Mouse (Mus musculus): ENCODE results near the gene Elp4.

The Elp4 gene

GRCm38 (mm10) chr2:105673054-105673453, 231.3 kb downstream of the Elp4 start:
- in situ Hi-C loops (cut with MboI; ENCODE audit: unreplicated experiment in 2 of 2): no loop called here

DNA sequence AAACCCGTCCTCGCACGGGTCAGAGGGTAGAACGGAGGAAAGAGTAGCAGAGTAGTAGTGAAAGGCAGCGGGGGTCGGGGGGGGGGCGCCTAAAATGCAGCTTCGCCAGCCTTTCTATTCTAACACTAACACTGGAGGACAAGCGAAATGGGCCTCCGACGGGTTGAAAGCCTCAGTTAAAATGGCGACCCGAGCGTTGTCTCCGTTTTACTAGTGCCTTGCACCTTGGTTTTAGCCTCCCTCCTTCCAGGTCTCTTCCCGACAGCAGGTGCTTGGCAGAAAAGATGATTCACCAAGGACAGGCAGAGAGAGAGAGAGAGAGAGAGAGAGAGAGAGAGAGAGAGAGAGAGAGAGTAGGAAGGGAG, 231.8 kb downstream of the Elp4 start:
- in situ Hi-C loops (cut with MboI; ENCODE audit: unreplicated experiment in 2 of 2): no loop called here

DNA sequence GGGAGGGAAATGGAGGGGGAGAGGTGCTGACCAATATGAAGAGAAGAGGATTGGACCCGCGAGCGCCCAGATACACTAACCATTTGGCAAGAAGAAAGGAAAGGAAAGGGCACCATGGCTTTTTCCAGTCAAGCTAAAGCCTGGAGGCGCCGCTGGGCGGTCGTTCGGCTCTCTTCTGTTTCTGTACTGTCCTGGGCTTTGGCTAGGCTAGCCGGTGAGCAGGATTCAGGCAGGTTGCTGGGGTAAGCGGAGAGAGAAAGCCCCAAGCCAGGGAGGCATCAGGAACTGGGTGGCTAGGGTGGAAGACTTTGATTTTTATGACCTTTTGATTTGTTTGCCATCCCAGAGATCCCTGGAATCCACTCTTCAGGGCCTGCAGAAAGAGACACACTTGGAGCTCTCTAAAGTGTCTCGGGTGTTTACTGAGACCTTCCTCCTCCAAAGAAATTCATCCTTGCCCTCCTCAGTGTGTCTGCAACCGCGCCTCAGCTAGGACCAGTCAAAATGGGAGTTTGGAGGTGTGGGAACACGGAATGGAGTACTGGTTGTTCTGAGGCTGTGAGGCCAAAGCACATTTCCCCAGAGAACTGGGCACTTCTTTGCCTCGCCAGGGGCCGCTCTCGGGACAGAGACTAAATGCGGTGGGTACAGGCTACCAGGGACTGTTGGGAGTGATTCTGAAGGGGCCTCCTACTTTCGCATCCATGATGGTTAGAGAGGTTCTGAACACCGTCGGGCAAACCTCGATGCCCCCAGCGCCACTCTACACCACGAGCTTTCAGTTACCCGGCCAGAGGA, 232.4 kb downstream of the Elp4 start:
- in situ Hi-C loops (cut with MboI; ENCODE audit: unreplicated experiment in 2 of 2): no loop called here

DNA sequence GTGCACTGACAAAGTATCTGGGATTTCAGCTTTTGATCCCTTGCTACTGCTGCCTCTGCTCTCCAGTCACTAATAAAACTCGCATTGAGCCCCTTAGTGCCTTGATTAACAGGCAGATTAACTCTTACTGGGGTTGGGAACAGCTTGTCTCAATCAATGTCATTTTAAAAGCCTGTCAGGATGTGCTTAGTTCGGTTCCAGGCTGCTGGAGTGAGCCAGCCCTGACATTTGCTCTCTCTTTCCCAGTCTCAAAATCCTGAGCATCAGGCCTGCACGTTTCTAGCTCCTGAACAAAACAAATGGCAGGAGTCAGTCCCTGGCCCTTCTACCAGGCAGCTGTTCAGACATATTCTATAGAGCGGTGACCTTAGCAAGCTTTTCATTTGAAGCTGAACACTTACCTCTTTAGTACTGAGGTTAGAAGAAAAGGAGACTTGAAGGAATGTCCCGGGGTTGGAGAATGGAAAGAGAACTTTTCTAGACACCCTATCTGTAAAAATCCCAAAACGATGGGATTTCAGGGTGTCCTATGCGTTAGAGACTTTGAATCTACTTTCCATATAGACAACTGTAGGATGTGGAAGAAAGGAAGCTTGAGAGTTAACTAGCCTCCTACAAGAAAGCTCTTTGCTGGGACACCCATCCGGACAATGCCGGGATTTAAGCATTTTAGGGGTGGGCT, 233.1 kb downstream of the Elp4 start:
- in situ Hi-C loops (cut with MboI; ENCODE audit: unreplicated experiment in 2 of 2): no loop called here

DNA sequence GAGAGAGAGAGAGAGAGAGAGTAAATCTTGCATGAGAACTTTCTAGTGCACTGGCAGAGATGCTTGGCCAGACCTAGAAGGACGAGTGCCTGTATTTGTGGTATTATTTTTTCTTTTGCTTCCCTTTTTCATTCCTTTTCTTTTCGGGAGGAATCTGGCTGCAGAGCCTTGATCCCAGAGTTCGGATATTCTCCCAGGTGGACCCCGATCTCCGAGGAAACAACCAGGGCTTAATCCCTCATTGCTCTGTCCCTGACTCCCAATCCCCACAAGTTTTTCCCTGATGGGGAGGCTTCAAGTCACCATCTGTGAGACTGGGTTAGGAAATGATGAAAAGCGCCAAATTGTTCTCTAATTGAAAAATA, 233.7 kb downstream of the Elp4 start:
- in situ Hi-C loops (cut with MboI; ENCODE audit: unreplicated experiment in 2 of 2): no loop called here

- in situ Hi-C loops (cut with MboI; ENCODE audit: unreplicated experiment in 2 of 2): no loop called here
Observed at GRCm38 (mm10) chr2:105669881-105670730, 234.3 kb downstream of the Elp4 start.

DNA sequence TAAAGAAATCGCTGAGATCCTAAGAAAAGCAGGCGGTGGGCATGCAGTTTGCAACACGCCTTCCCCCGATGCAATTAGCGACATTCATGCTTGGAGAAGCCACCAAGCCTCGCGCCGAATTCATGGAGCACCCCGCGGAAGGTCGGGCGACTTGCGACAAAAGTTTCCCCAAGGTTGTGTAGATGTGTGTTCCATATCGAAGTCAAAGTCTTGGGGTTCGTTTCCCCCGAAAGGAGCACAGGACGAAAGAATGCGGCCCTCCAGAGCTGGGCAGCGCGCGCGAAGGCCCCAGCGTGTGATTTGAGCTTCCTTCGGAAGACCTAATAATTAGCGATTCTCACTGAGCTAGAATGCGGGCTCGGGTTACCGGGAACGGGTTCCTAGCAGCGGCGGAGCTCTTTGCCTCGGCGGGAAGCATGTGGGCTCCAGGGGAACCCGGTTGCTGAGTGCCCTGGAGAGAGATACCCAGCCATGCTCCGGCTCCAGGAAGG, 234.9 kb downstream of the Elp4 start:
- in situ Hi-C loops (cut with MboI; ENCODE audit: unreplicated experiment in 2 of 2): no loop called here

GRCm38 (mm10) chr2:105668271-105669270, 235.8 kb downstream of the Elp4 start, which contains the start of gene Pax6:
Gene Pax6 (plus strand): TSS chr2:105668900.
- in situ Hi-C loops (cut with MboI; ENCODE audit: unreplicated experiment in 2 of 2): no loop called here

- in situ Hi-C loops (cut with MboI; ENCODE audit: unreplicated experiment in 2 of 2): no loop called here
Observed at GRCm38 (mm10) chr2:105667626-105667950, 236.8 kb downstream of the Elp4 start.

DNA sequence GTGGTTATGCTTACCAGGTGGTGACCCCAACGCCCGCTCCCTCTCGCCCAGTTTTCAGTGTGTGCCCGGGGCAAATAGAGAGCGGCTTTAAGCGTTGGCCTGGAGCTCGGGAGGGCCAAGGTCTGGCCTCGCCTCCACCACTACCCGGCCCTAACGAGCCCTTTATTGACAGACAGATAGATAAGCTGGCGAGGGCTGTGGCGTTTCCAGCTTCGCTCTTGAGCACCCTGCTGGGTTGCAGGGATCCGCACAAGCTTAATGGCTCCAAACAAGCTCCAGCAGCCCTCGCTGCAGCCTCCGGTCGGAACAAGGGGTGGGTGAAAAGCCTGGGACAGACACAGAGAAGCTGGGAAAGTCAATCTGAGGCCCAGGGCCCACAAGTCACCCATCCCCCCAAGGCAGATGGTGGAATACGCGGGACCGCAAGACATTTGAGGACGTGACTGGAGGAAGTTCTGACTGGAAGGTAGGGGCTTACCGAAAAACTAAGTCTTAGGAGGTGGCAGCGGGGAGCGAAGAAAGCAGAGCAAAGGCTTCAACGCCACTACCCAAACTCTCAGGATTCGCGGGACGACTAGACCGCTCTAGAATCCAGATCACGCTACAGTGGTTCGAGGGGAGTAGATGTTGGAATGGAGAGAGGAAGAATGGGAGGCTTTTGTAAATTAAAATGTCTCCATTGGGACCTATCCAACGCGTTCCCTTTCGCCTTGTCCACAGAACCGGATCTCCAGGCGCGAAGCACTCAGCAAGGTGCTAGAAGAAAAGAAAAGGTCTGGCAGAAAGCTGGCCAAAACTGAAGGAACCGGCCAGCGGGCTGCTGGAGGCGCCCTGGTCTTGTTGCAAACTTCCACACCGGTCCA, 237.4 kb downstream of the Elp4 start:
- in situ Hi-C loops (cut with MboI; ENCODE audit: unreplicated experiment in 2 of 2): no loop called here

DNA sequence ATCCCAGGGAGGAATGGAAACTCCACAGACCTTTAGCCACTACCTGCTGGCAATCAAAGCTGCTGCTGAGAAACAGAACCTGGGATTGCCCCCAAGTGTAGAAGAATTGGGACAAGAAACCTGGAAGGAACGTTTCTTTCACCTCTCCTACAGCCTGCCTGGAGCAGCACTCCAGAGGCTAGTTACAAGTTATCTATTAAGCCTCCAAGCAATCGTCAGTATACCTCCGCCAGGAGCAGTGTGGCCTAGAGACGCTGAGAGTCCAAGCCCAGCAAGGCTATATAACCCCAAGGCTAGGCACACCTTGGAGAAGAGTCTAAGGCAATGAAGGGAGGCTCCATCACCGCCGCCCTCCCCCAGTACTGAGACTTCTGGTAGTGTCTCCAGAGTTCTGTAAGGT, 238.0 kb downstream of the Elp4 start:
- in situ Hi-C loops (cut with MboI; ENCODE audit: unreplicated experiment in 2 of 2): no loop called here

GRCm38 (mm10) chr2:105665491-105666250, 238.7 kb downstream of the Elp4 start:
- in situ Hi-C loops (cut with MboI; ENCODE audit: unreplicated experiment in 2 of 2): no loop called here

- in situ Hi-C loops (cut with MboI; ENCODE audit: unreplicated experiment in 2 of 2): no loop called here
Observed at GRCm38 (mm10) chr2:105664996-105665395, 239.4 kb downstream of the Elp4 start.

GRCm38 (mm10) chr2:105663101-105663511, 241.3 kb downstream of the Elp4 start:
- in situ Hi-C loops (cut with MboI; ENCODE audit: unreplicated experiment in 2 of 2): no loop called here

DNA sequence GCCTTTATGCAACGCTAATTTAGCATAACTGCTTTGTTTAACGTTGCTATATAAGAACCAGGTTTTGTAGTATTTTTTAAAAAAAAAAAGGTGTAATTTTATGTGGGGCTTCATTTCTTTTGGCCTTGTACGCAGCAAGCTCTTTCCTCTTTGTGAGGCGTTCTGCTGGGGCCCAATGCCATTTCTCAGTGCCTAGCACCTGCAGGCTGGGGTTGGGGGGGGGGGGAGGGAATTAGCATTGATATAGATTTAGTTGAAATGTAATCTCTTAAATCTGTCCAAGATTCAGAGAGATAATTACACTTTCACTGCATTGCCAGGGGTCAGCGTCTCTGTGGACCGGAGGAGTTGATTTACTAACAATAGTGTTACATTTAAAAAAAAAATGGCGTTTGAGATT, 241.8 kb downstream of the Elp4 start:
- in situ Hi-C loops (cut with MboI; ENCODE audit: unreplicated experiment in 2 of 2): no loop called here

GRCm38 (mm10) chr2:105662121-105662520, 242.2 kb downstream of the Elp4 start:
- in situ Hi-C loops (cut with MboI; ENCODE audit: unreplicated experiment in 2 of 2): no loop called here

- in situ Hi-C loops (cut with MboI; ENCODE audit: unreplicated experiment in 2 of 2): no loop called here
Observed at GRCm38 (mm10) chr2:105661623-105662066, 242.7 kb downstream of the Elp4 start.

DNA sequence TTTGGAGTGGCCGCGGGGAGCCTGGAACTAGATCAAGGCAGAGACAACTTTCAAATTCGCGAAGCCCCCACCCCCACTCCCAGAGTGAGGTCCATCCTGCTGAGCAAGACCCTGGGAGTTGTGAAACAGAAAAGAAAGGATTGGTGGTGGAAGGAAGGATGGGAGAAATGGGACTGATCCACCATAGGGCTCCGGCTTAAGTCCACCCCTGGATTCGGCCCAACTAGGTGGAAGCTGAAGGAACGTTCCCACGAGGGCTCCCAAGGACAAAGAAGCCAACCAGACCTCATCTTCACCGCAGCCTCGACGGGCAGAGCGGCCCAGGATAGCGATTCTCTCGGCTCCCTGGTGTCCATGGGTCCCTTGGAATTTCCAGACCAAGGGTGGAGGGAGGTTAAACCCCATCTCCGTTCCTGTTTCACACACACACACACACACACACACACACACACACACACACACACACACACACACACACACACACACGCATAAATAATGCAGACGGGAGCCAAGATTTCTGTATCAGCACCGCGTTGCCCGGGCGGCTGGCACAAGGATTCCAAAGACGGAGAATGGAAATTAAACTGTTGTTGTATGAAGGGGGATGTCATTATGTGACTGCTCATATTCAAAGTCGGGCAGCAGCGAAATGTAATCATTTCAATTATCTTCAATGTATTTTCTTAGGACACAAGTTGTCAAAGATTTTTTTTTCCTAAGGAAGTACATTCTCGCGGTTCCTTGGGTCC, 243.3 kb downstream of the Elp4 start:
- in situ Hi-C loops (cut with MboI; ENCODE audit: unreplicated experiment in 2 of 2): no loop called here
